In the genomic region with DNA sequence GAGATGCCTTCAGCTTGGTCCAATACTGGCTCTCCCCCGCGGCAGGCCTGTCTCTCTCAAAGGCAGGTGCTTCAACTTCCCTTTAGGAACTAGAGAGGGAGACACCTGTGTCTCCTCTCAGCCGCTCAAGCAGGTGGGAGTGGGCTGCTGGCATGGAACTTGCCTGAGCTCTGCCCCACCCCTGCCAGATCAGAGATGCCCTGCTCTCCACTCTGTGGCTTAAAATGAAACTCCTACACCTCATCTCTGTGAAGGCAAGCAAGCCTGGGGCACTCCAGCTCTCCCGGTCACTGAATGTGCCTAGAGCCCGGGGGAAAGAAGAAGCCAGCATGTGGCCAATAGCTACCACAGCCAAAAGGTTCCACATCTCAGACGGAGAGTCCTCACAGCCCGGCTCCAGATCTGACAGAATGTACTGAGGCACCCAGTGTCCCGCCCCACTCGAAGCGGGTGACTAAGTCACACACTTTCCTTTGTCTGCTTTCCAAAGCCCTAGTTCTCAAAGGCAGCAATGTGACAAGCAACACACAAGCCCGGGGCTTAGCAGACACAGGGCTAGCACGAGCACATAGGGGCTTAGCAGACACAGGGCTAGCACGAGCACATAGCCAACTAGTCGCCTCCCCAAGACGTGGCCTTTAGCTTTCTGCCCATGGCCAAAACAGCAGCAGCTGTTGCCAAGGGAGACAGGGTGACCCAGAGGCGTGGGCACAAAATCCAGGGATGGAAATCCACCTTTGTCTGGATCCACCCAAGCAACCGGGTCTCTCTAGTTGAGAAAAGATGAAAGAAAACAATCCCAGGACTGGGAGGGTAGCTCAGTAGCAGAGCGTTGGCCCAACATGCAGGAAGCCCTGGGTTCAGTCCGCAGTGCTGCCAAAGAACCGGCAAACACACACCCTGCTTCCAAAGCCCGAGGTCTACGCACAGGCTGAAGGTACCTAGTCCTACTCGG, we compare ENCODE assay signal across 8 mouse cellular contexts. TPM values are rescaled to one million over a fixed set of nuclear protein-coding genes. Genes with fewer than 3 reads are reported as not detected.
A peak's percentile ranks its signal among the peaks of the same experiment; 100 is the strongest.
DNase-seq lines count a peak whose midpoint lies in the region; ATAC-seq and TF ChIP-seq lines count a peak whose summit lies in the region.

No protein-coding gene starts in this region.

- ATAC-seq in limb, embryonic 13.5 days (ENCODE audit: low FRiP score, low read depth), result no peak
- no peak for ATAC-seq in midbrain, postnatal 0 days (ENCODE audit: low FRiP score)

- no peaks in the 10 kb centered on the region for H3K9me3 ChIP-seq in limb, embryonic 13.5 days
- H3K9me3 ChIP-seq in midbrain, postnatal 0 days (ENCODE audit: low read length), result no peaks in the 10 kb centered on the region

- DNase-seq in left cerebral cortex, adult 2 months (ENCODE audit: extremely low spot score in 1 of 2, low spot score in 2 of 2), result peak in 1 of 2 experiments; percentile 50
- no peak for DNase-seq in left cerebral cortex, adult 11 months (ENCODE audit: low spot score)
- DNase-seq in embryo, embryonic 10.5 days (ENCODE audit: low spot score), result peak; percentile 45
- DNase-seq in heart, adult 9 months (ENCODE audit: low spot score in 2 of 2), result peak; percentile 52 to 61
- no peak for DNase-seq in midbrain, postnatal 0 days (ENCODE audit: low spot score)
- no peak for DNase-seq in spleen, postnatal 4 days (ENCODE audit: low spot score in 2 of 2)
- DNase-seq in urinary bladder, adult 18-20 months (ENCODE audit: low spot score in 2 of 2), result no peak

- H3K4me3 ChIP-seq in left cerebral cortex, adult 2 months, result peak overlapping the region; percentile 92
- H3K4me3 ChIP-seq in limb, embryonic 13.5 days, result peak overlapping the region; percentile 92
- peak overlapping the region; percentile 10 for H3K4me3 ChIP-seq in midbrain, postnatal 0 days (ENCODE audit: low read depth, low read length)

- H3K27me3 ChIP-seq in limb, embryonic 13.5 days, result no peaks in the 10 kb centered on the region
- no peaks in the 10 kb centered on the region for H3K27me3 ChIP-seq in midbrain, postnatal 0 days (ENCODE audit: insufficient read depth, low read length)

- WGBS in limb, embryonic 13.5 days, result 52% methylated on average over 23 of the region's 23 CpGs
- WGBS in midbrain, postnatal 0 days, result 23% methylated on average over 23 of the region's 23 CpGs

- H3K4me1 ChIP-seq in limb, embryonic 13.5 days, result peaks cover 76% of the 10 kb centered on the region
- peaks cover 9% of the 10 kb centered on the region for H3K4me1 ChIP-seq in midbrain, postnatal 0 days (ENCODE audit: insufficient read depth, low read length)

- intact Hi-C loops in left cerebral cortex, adult 2 months (cut with DNase I), result loop anchor here (2.0 to 5.0 kb wide), 4 partner anchors 14 to 623 kb away; no protein-coding TSS in a partner anchor

- peak overlapping the region; percentile 99 for H3K9ac ChIP-seq in limb, embryonic 13.5 days
- 0 out of 2 replicates have a peak overlapping the region, but pooled peaks have one; percentile 0 for H3K9ac ChIP-seq in midbrain, postnatal 0 days (replicated peaks; ENCODE audit: low read length, poor library complexity, severe bottlenecking)

- H3K36me3 ChIP-seq in limb, embryonic 13.5 days, result peaks cover 4% of the 10 kb centered on the region; the same call in 1 of the 2 replicates
- no peaks in the 10 kb centered on the region for H3K36me3 ChIP-seq in midbrain, postnatal 0 days (ENCODE audit: insufficient read depth, low read length)

- peak overlapping the region; percentile 95 for H3K4me2 ChIP-seq in limb, embryonic 13.5 days (replicated peaks)
- H3K4me2 ChIP-seq in midbrain, postnatal 0 days (ENCODE audit: low read depth, low read length, poor library complexity, severe bottlenecking), result peak overlapping the region; percentile 99

- peak overlapping the region; percentile 80 for H3K27ac ChIP-seq in left cerebral cortex, adult 2 months
- H3K27ac ChIP-seq in limb, embryonic 13.5 days, result peak overlapping the region; percentile 98; the same call in 1 of the 2 replicates
- H3K27ac ChIP-seq in midbrain, postnatal 0 days (ENCODE audit: low read depth, low read length), result no peak overlapping the region

- no peak for TF ChIP-seq CTCF in left cerebral cortex, adult 2 months (IDR thresholded peaks at IDR 0.05)
- TF ChIP-seq CTCF in midbrain, postnatal 0 days (IDR thresholded peaks at IDR 0.05), result no peak

RNA-seq across cellular contexts. Expression of a gene that starts 3.0 kb away (rescaled TPM):
- total RNA-seq in left cerebral cortex, adult 2 months (2021), result 10 to 100 TPM; 60.0 to 69.0 TPM
- polyA plus RNA-seq in limb, embryonic 13.5 days (2015; fragmentation: Nextera tagmentation; extraction: Ambion mirVana), result 33.8 and 34.8 TPM in 2 replicates
- total RNA-seq in midbrain, postnatal 0 days (2014; rRNA removed), result 13.2 and 20.6 TPM in 2 replicates
- polyA plus RNA-seq in midbrain, postnatal 0 days (2015; fragmentation: Nextera tagmentation; extraction: Ambion mirVana), result 4.0 TPM in 2 replicates

Comparison
In these comparisons a context has a peak if more than half of its experiments do, and no peak if none do; other contexts are left out.
1. DNase-seq: peak in embryo, embryonic 10.5 days (single experiment) and heart, adult 9 months (2 of 2); none in left cerebral cortex, adult 11 months (single experiment), midbrain, postnatal 0 days (single experiment), spleen, postnatal 4 days (0 of 2) and urinary bladder, adult 18-20 months (0 of 2).
2. H3K4me3 ChIP-seq: peak in every context shown above with its lines; median percentile 92 in left cerebral cortex, adult 2 months; 92 in limb, embryonic 13.5 days; 10 in midbrain, postnatal 0 days.